Mouse (Mus musculus) kidney, adult 2 months (tissue): Measurements from ENCODE around the gene Sec14l3.

Experiments used
- CTCF ChIP-seq: fragments of 200-500 bp; conservative IDR thresholded peaks from 2 replicates; pipeline ENCODE4 v1.5.1; 2011; ENCODE audit warnings: low read depth, mild to moderate bottlenecking, control low read depth, low read length, moderate library complexity, mixed read lengths; ENCODE audit not compliant: insufficient read depth, insufficient read length
- POLR2A ChIP-seq: fragments of 200-500 bp; IDR thresholded peaks from one replicate; pipeline ENCODE4 v1.6.1; 2011; ENCODE audit warnings: low read depth, low read length, control low read depth

- TF ChIP-seq CTCF (no peak), POLR2A (no peak)
These were observed 50.8 kb downstream of the Sec14l3 start for GRCm38 (mm10) chr11:4115407-4115806.
